Mouse (Mus musculus): Measurements from ENCODE around the gene Dock4.

Dock4 gene

DNA sequence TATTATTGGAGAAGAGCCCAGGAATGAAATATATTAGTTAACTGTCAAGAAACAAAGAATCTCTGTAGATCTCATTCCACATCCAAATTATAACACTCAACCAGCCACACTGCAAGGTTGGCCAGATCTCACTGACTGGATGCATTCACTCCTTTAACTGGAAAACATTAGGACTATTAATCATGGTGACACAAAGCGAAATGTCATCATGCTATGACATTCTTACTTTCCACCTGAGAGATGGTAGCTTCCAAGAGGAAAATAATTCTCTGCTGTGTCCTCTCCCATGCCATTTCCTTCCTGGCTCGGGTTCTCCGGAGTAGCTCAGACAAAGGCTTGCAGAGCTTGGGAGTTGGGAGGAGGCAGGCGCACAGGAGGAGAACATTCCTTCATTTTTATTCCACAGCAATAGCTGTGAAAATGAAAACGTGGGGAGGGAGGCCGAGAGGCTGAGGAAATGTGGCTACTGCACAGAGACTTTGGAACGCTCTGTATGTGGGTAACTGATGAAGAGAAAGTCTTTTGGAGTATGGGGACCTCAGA lies 17.0 kb downstream of the Dock4 start:
- no peak for DNase-seq (ENCODE audit: extremely low spot score)

GRCm38 (mm10) chr12:40463828-40464227 lies 18.1 kb downstream of the Dock4 start:
- DNase-seq (ENCODE audit: extremely low spot score), result no peak

- no peak for DNase-seq (ENCODE audit: extremely low spot score)
Observed at GRCm38 (mm10) chr12:40464282-40464681, 18.5 kb downstream of the Dock4 start.

- DNase-seq (ENCODE audit: extremely low spot score), result no peak
Observed at GRCm38 (mm10) chr12:40468235-40468634, 22.5 kb downstream of the Dock4 start.

DNA sequence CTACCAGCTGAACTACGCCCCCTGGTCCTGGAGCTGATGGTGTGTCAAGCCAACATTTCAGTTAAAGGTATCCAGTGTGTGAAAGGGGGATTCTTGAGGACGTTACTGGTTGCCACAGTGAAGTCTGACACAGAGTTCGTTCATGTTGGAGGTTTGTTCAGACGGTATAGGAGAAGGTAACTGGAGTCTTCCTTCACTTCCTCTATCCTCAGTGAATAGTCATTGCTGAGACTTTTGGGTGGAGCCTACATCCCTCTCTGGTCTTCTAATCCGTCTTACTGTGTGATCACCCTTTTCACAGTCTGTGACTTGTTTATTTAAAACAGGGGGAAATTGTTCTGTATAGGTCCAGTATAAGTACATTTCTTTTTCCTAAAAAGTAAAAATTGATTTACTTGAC lies 23.3 kb downstream of the Dock4 start:
- no peak for DNase-seq (ENCODE audit: extremely low spot score)

DNA sequence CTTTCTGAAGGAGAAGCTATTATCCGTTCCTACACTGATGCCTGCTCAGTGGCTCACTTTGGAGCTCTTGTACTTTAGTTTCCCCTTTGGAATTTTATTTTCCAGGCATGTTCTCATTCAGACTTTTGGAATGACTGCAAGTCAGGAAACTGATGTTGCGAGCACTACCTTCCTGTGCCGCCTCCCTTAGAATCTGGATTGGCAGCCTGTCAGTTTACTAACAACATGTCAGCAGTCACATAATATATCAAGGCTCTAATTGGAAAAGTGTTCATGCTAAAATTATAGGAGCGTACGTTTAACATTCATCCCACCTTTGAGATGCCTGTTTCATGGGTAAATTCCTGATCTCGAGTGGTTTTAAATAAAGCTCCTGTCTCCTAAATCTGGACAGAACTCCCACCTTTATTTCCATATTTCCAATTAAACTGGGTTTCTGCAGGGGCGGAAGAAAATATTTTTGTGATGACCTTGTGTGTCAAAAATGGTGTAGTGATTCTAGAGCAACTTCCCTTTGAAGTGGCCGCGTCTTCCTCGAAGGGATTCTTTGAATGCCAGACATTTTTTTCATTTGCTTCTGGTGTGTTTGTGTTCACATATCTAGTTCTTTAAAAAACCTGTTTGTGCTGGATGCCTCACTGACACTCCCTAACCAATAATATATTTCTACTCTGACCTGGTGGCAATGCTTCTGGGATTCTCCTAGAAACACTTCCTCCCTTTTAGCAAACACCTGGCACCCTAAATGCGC lies 26.1 kb downstream of the Dock4 start:
- no peak for DNase-seq (ENCODE audit: extremely low spot score)

GRCm38 (mm10) chr12:40473709-40474108 lies 28.0 kb downstream of the Dock4 start:
- DNase-seq (ENCODE audit: extremely low spot score), result no peak

- no peak for DNase-seq (ENCODE audit: extremely low spot score)
Observed at GRCm38 (mm10) chr12:40477621-40478452, 32.1 kb downstream of the Dock4 start.

GRCm38 (mm10) chr12:40484224-40484623 lies 38.5 kb downstream of the Dock4 start:
- no peak for DNase-seq (ENCODE audit: extremely low spot score)

DNA sequence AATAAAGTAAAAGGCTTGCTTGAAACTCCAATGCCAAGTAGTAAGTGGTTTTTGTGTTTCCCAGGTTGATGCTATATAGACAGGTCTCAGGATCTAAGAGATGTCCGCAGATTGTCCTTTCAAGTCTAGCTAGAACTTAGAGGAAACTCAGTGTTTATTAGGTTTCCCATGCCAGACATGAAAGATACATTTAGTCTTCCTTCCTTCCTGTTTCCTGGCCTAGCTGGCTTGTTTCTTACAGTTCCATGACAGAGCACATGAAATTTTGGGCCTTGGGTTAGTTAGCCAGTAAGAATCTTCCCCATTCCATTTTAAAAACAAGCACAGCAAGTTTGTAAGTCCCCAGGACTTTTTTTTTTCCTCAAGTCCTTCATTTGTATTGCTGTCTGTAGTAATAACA lies 39.5 kb downstream of the Dock4 start:
- no peak for DNase-seq (ENCODE audit: extremely low spot score)

- no peak for DNase-seq (ENCODE audit: extremely low spot score)
Observed at GRCm38 (mm10) chr12:40486047-40486837, 40.5 kb downstream of the Dock4 start.

DNA sequence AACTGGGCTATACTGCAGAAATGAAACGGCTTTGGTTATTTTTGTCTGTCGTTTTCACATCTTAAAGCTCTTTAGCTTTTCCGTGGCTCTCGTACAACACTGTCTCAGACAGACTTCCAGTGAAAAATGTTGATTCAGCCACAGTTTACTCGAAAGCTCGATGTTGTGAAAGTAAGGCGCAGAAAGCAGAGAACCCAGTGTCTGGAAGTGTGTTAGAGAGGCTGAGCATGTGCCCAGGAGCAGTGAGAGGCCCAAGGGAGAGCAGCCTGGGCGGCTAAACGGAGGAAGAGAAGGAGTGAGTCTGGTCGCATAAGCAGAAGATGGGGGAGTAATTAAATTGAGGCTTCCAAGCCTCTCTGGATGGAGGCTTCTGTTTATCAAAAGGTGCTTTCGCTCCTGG lies 50.6 kb downstream of the Dock4 start:
- DNase-seq (ENCODE audit: extremely low spot score), result no peak

DNA sequence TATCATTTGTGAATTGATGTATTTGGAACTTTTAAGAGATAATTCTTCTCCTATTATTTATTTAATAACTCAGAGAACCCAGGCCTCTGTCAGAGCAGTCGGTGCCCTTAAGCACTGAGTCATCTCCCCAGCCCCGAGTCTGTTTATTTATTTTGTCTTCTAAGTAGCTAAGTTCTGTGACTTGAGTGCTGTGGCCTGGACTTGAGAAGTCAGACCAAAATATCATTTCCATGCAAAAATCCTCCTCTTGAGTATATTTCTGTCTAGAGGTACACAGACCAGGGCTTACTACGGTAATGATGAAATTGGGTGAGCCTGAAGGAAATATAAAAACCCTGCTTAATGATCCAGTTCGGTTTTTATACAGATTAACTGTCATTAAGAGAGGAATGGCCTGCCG lies 52.1 kb downstream of the Dock4 start:
- no peak for DNase-seq (ENCODE audit: extremely low spot score)

DNA sequence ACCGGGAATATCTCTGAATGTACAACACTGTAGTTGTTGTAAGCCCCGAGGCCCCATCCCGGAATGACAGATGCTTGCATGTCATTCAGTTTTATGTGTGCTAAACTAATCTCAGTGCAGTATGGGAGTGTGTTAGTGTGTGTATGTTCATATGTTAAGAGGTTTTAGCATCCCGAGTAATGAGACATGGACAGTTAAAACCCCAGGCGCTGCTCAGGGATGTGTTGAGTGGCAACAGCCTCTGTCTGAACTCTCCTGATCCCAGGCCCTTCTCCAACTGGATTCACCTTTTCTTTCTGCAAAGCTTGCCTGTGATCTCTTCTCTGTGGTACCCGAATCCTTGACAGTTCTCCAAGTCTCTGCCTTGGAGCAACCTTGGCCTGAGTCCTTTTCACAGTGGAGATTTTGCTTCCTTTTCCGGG lies 52.5 kb downstream of the Dock4 start:
- DNase-seq (ENCODE audit: extremely low spot score), result no peak

DNA sequence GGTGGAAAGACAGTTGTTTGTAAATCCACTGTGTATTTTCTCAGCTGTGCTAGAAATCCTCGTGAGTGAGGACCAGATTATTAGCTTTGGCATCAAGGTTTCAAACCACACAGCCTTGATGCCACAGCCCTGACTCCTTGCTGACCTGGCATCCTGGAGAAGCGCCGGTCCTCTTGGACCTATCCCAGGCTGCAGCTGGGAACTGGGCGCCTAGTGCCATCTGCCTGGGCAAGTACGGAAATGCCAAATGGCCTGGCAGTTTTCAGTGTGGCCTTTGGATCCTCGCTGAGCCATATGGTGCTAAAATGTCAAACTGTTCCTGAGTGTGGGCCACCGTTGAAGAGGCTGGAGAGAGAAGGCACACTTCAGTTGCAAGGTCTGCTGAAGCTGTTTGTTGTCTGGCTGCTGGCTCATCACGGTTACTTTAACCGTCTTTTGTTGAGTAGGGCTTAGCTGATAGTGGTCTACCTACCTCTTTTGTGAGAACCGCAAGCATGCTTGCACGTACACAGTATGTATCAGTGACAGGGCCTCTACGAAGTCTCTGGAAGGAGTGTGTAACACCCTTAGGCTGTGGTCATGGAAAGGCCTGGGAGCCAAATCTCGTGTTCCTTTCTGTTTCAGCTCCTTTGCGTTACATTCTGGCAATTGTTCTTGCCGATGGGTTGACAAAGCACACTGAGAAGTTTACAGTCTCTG lies 53.3 kb downstream of the Dock4 start:
- DNase-seq (ENCODE audit: extremely low spot score), result peak; percentile 16

- DNase-seq (ENCODE audit: extremely low spot score), result peak; percentile 49
Observed at GRCm38 (mm10) chr12:40499627-40500329, 54.0 kb downstream of the Dock4 start.

DNA sequence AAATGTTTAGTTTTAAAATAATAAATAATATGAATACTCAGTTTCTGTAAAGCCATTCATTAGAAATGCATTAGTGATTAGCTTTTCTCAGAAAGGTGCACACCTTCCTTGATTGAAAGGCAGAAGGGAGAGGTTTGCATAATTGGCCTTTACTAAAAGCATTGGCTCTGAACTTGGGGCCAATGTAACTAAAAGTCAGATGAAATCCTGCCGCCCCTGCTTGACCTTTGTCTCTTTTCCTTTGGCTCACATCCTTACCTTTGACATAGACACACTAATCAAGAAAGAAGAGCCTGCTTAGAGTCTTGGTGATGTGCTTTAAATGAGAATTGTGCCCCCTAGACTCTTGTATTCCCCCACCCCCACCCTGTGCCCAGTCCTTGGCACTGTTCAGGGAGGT lies 55.4 kb downstream of the Dock4 start:
- DNase-seq (ENCODE audit: extremely low spot score), result no peak

DNA sequence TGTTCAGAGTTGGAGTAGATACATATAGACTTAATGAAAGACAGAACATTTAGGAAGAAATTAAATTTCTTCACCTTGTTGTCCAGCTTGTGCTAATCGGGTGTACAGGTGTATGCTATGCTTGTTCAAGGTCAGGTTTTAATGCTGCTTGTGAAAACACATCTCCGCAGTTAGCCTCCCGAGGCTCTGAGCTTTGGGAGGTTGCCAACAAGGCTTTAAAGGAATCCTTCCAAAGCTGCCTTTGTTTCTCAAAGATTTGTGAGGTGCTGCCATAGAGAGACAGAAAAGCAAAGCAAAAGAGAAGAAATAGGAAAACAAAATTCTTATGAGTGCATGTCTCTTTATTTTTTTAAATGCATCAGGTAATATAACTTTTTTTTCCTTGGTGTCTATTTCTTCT lies 57.8 kb downstream of the Dock4 start:
- no peak for DNase-seq (ENCODE audit: extremely low spot score)

DNA sequence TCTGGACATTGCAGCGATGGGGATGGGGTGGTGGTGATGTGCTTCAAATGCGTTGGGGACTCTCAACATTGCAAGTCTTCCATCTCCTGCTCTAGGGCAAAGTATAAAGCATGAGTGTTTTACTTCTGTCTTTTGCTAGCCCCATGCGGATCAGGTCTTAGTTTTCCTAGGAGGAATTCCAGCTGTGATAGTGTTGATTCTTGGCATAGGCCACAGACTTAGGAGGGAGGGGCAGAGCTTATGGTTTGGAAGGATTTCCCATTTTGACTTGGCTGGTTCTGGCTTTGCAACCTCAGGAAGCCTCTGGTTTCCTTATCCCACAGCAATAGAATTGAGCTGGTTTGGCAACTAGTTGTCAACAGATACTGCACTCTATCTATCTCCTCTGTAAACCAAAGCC lies 58.9 kb downstream of the Dock4 start:
- no peak for DNase-seq (ENCODE audit: extremely low spot score)

- DNase-seq (ENCODE audit: extremely low spot score), result no peak
Observed at GRCm38 (mm10) chr12:40507823-40508390, 62.2 kb downstream of the Dock4 start.

Data from embryo, embryonic 9.5 days (tissue).